Mouse (Mus musculus) ES-Bruce4 (cell line): Measurements from ENCODE around the gene Cep41.

ENCODE experiments used
- CTCF ChIP-seq: IDR thresholded peaks from one replicate; pipeline ENCODE4 v1.8.1; 2011; ENCODE audit warnings: low read depth, low read length
- POLR2A ChIP-seq: IDR thresholded peaks from one replicate; pipeline ENCODE4 v1.8.1; 2011; ENCODE audit warnings: low read length; ENCODE audit not compliant: insufficient read depth

DNA sequence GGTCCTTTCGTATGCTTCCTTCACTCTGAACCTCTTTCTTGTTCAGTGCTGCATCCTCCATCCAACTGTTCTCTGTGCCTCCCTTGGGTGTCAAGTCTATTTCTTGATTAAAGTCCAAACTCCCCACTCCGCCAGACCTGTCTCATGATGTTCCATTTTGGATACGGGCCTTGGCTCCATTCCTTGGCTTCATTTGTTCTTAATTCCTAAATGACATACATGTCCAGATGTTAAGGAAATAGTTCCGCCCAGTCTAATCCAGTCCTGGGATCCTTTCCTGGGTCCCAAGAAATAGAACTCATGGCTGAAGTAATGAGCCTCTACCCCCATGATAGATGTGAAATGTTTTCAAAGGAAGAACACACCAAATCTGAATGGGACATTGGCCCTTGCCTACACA lies 4.5 kb upstream of the Cep41 start:
- TF ChIP-seq POLR2A (no peak), CTCF (no peak)
